Mouse (Mus musculus) liver, postnatal 0 days (tissue): ENCODE data around the gene 4430402I18Rik.

Experiments
- CTCF ChIP-seq: sonication (generic); IDR thresholded peaks from 2 replicates; pipeline ENCODE4 v1.5.1; 2016; ENCODE audit warnings: antibody characterized with exemption, low read depth
- EP300 ChIP-seq: IDR thresholded peaks from 2 replicates; pipeline ENCODE4 v1.6.1; 2016; ENCODE audit warnings: antibody characterized with exemption, low read depth, mild to moderate bottlenecking

GRCm38 (mm10) chr19:28891238-28891637 lies 76.4 kb downstream of the 4430402I18Rik start:
- TF ChIP-seq CTCF: no peak
- no peak for TF ChIP-seq EP300
